Mouse (Mus musculus): ENCODE results near the gene Tnfrsf25. TPM values are rescaled to one million over a fixed set of nuclear protein-coding genes. Genes with fewer than 3 reads are reported as not detected.
A peak's percentile ranks its signal among the peaks of the same experiment; 100 is the strongest.

The Tnfrsf25 gene
- total and polyA plus RNA-seq, 2 experiments from 2014 or later, result 0.19 to 1.4 TPM

DNA sequence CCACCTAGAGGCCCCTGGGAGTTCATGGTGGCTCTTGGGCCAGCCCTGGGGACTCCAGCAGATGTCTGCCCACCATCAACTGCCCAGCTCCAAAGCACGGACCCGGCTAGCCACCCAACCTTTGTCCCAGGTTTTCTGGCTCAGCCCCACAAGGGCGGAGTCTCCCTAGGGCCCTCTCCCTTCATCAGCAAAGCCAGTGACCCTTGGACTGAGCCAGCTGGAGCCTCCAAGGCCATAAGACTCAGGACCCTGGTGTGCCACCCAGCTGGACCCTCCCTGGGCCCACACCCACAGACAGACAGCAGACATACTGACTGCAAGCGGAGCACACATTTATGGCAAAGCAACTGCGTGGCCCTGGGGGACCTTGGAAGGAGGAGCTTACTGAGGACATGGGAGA is 13.1 kb downstream of the Tnfrsf25 start:
- ATAC-seq, result no peak
- no peak for DNase-seq
- H3K27ac ChIP-seq (ENCODE audit: low read depth, low read length), result no peak overlapping the region
- WGBS, result 39% methylated on average over 5 of the region's 5 CpGs
- TF ChIP-seq CTCF (IDR thresholded peaks at IDR 0.05; ENCODE audit: low read depth), result no peak
- no peak overlapping the region for H3K4me2 ChIP-seq (ENCODE audit: low read depth)
- H3K4me1 ChIP-seq (ENCODE audit: insufficient read depth), result peaks cover 3% of the 10 kb centered on the region; the same call in 1 of the 2 replicates
- peaks cover 91% of the 10 kb centered on the region for H3K27me3 ChIP-seq (ENCODE audit: insufficient read depth, low read length)
- no peaks in the 10 kb centered on the region for H3K9me3 ChIP-seq (ENCODE audit: low read length)
- H3K9ac ChIP-seq, result no peak overlapping the region
- no peaks in the 10 kb centered on the region for H3K36me3 ChIP-seq (ENCODE audit: insufficient read depth)
- H3K4me3 ChIP-seq (ENCODE audit: low read depth, low read length), result no peak overlapping the region

DNA sequence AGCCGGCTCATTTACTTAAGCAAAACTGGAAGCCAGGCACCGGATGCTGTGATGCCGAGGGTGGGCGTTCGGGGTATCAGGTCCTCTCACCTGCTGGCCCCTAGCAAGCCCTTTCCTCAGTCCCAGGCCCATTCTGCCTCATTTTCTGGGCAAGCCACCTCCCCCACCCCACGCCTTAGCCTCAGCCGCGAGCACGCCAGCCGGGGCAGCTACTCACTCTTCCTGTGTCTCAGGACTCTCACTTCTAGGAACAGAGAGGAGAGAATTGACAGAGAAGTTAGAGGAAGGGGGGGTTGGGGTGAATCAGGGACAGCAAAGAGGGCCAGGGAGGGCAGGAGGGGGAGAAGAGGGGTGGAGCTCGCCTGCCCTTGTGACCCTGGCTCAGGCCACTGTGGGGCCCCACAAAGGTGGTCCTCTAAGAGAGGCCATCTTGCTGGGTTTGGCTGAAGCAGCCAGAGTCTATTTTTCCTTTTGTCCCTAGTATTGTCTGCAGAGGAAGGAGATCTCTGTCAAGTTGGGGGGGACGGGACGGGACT is 13.7 kb downstream of the Tnfrsf25 start:
- 28% methylated on average over 13 of the region's 13 CpGs for WGBS
- DNase-seq, result no peak
- Histone ChIP-seq H3K9me3 (ENCODE audit: low read length) (no peaks in the 10 kb centered on the region), H3K36me3 (ENCODE audit: insufficient read depth) (no peaks in the 10 kb centered on the region), H3K9ac (no peak overlapping the region), H3K4me1 (ENCODE audit: insufficient read depth) (peaks cover 3% of the 10 kb centered on the region; the same call in 1 of the 2 replicates), H3K27ac (ENCODE audit: low read depth, low read length) (no peak overlapping the region), H3K27me3 (ENCODE audit: insufficient read depth, low read length) (peaks cover 91% of the 10 kb centered on the region), H3K4me3 (ENCODE audit: low read depth, low read length) (no peak overlapping the region), H3K4me2 (ENCODE audit: low read depth) (no peak overlapping the region)
- TF ChIP-seq CTCF (IDR thresholded peaks at IDR 0.05; ENCODE audit: low read depth), result no peak
- ATAC-seq, result no peak

DNA sequence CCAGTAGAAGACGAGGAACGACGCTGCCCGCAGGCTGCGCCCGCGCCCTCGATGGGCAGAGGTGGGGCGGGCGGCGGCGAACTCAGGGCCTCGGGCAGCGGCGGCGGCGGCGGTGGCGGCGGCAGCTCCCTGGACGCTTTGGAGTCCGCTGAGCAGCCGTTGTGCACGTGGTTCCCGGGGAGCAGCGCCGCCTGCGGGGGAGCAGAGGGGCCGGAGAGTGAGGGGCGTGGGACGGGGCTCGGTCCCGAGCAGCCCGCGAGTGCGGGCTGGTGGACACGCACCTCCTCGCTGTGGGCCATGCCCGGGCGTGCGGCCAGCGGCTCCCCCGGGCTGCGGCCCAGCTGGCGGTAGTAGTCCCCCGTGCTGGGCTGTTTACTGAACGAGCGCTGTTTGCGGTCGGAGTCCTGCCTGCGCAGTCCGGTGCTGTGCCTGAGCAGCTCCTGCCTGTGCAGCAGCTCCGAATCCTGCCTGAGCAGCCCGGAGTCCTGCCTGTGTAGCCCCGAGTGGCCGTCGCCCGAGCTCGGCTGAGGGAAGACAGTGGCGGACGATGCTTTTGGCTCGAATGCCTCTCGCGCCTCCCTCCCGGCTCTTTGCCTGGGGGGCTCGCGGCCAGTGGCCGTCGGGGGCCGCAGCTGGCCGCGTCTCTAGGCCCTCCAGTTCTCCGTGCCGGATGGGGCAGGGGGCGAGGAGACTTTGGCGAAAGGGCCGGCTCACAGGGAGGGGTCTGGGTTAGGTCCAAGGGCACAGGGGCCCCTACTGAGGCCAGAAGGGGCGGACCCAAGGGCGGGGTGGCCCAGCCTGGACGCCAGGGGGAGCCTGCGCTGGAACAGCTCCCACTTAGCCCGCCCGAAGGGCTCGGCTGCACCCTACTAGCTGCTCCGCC is 15.3 kb downstream of the Tnfrsf25 start:
- peak overlapping the region; percentile 29; the same call in 1 of the 2 replicates for H3K27ac ChIP-seq (ENCODE audit: low read depth, low read length)
- peak; percentile 55 for DNase-seq
- WGBS, result 3% methylated on average over 74 of the region's 85 CpGs

DNA sequence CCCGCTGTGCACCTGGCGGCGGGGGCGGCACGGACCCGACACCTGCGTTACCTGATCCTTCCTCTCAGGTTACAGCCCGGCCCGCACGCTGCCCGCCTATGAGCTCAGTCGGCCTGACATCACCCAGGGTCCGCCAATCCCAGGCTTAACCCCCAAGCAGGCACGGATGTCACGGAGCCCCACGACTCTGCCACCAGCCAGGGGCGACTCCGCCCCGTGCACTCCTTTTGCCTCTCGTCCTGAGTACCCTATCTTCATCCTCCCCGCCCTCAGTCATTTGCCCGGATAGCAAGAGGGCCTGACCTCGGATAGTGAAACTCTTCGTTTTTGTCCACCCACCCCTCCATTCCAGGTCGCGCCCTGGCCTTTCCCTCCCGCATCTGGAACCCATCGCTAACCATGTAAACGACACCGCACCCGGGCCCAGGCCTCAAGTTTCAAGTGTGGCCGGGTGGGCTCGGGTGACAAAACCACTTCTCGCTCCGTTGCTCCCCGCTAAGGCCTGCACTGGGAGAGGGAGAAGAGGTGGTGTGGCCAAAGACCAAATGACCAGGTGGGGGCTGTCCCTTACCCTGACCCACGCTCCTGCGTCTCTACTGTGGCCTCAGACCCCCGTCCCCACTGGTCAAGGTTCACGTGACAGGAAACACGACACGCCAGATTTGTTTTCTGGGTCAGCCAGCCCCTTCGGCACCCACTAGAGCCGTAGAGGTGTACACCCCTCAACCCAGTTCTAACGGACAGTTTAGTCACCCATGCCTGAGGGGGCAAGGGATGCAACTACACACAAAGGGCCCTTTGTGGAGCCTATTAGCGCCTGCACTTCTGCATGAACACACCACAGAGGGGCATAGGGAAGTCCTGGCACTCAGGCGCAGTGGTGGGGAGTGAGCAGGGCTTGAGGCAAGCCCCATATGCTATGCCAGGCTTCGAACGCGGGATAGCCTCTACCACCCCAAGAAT is 16.4 kb downstream of the Tnfrsf25 start:
- WGBS, result 5% methylated on average over 50 of the region's 50 CpGs

More for the DNA sequence above, 15.3 kb downstream of the Tnfrsf25 start:
- H3K9ac ChIP-seq, result peak overlapping the region; percentile 28; the same call in 1 of the 2 replicates
- 0 out of 2 replicates have a peak, but pooled peaks cover 2% of the 10 kb centered on the region for H3K4me1 ChIP-seq (ENCODE audit: insufficient read depth)
- peak; percentile 25; the same call in 1 of the 2 replicates for TF ChIP-seq CTCF (IDR thresholded peaks at IDR 0.05; ENCODE audit: low read depth)
- H3K4me2 ChIP-seq (ENCODE audit: low read depth), result peak overlapping the region; percentile 50
- ATAC-seq, result peak; percentile 84
- no peaks in the 10 kb centered on the region for H3K9me3 ChIP-seq (ENCODE audit: low read length)
- peaks cover 76% of the 10 kb centered on the region for H3K27me3 ChIP-seq (ENCODE audit: insufficient read depth, low read length)
- H3K4me3 ChIP-seq (ENCODE audit: low read depth, low read length), result peak overlapping the region; percentile 27
- no peaks in the 10 kb centered on the region for H3K36me3 ChIP-seq (ENCODE audit: insufficient read depth)

DNA sequence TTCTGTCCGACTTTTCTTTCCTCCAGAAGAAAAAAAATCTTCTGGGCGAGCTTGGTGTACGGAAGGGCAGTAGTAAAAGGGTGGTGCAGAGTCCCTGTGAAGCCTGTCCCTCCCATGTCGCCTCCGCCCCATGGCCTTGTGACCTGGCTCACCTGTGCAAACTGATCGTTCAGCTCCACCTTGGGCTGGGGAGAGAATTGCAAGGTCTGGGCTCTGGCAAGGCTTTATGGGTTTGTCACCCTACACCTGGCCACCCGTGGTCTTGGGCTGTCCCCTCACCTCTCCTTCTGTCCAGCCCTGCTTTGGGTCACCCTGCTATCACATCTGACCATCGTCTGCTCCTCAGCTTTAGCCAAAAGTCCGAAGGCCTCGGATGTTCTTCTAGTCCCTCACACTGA is 17.0 kb downstream of the Tnfrsf25 start:
- no peak for TF ChIP-seq CTCF (IDR thresholded peaks at IDR 0.05; ENCODE audit: low read depth)
- Histone ChIP-seq H3K9me3 (ENCODE audit: low read length) (no peaks in the 10 kb centered on the region), H3K27me3 (ENCODE audit: insufficient read depth, low read length) (peaks cover 60% of the 10 kb centered on the region), H3K9ac (no peak overlapping the region), H3K36me3 (ENCODE audit: insufficient read depth) (no peaks in the 10 kb centered on the region), H3K4me1 (ENCODE audit: insufficient read depth) (no peaks in the 10 kb centered on the region), H3K27ac (ENCODE audit: low read depth, low read length) (no peak overlapping the region), H3K4me3 (ENCODE audit: low read depth, low read length) (no peak overlapping the region), H3K4me2 (ENCODE audit: low read depth) (no peak overlapping the region)
- WGBS, result 24% methylated on average over 10 of the region's 10 CpGs
- no peak for DNase-seq
- ATAC-seq, result no peak

More for the DNA sequence above, 16.4 kb downstream of the Tnfrsf25 start:
- ATAC-seq, result no peak
- Histone ChIP-seq H3K36me3 (ENCODE audit: insufficient read depth) (no peaks in the 10 kb centered on the region), H3K9me3 (ENCODE audit: low read length) (no peaks in the 10 kb centered on the region), H3K4me1 (ENCODE audit: insufficient read depth) (no peaks in the 10 kb centered on the region), H3K4me3 (ENCODE audit: low read depth, low read length) (peak overlapping the region; percentile 27; the same call in 1 of the 2 replicates), H3K9ac (no peak overlapping the region), H3K4me2 (ENCODE audit: low read depth) (peak overlapping the region; percentile 50; the same call in 1 of the 2 replicates), H3K27me3 (ENCODE audit: insufficient read depth, low read length) (peaks cover 67% of the 10 kb centered on the region), H3K27ac (ENCODE audit: low read depth, low read length) (no peak overlapping the region)
- DNase-seq, result no peak
- no peak for TF ChIP-seq CTCF (IDR thresholded peaks at IDR 0.05; ENCODE audit: low read depth)

DNA sequence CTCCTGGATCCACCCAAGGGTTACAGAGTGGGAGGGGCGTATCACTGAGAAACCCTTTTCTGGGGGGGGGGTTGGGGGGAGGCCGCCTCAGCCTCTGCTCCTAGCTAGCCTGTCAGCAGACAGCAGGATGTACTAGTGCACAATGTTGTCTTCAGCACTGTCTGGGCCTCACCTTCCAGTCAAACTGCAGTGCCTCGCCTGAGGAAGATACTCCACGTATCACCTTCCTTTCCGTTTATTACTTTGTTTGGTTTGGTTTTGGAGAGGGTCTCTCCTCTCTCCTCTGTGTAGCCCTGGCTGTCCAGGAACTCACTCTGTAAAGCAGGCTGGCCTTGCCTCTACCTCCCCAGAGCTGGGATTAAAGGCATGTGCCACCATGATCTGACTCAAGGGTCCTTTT is 17.5 kb downstream of the Tnfrsf25 start:
- Histone ChIP-seq H3K4me3 (ENCODE audit: low read depth, low read length) (no peak overlapping the region), H3K36me3 (ENCODE audit: insufficient read depth) (no peaks in the 10 kb centered on the region)
- 60% methylated on average over 5 of the region's 5 CpGs for WGBS

More for the DNA sequence above, 17.5 kb downstream of the Tnfrsf25 start:
- peaks cover 56% of the 10 kb centered on the region for H3K27me3 ChIP-seq (ENCODE audit: insufficient read depth, low read length)
- H3K9ac ChIP-seq, result no peak overlapping the region
- no peak overlapping the region for H3K27ac ChIP-seq (ENCODE audit: low read depth, low read length)
- DNase-seq (no peak), ATAC-seq (no peak)
- H3K4me2 ChIP-seq (ENCODE audit: low read depth), result no peak overlapping the region
- no peaks in the 10 kb centered on the region for H3K9me3 ChIP-seq (ENCODE audit: low read length)
- TF ChIP-seq CTCF (IDR thresholded peaks at IDR 0.05; ENCODE audit: low read depth), result no peak
- H3K4me1 ChIP-seq (ENCODE audit: insufficient read depth), result peaks cover under 1% of the 10 kb centered on the region; the same call in 1 of the 2 replicates

Measured in forebrain, postnatal 0 days (tissue).